Mouse (Mus musculus) stomach, postnatal 0 days (tissue): ENCODE measurements at regions not wholly inside any gene's neighbourhood (a gene's known extent, or its start where the extent isn't known, plus 50 kb on each side); places are given as distances from the start of the nearest gene placed in this dataset.

Experiments
- CTCF ChIP-seq: IDR thresholded peaks from 2 replicates; pipeline ENCODE4 v1.5.1; 2016; ENCODE audit warnings: antibody characterized with exemption, low read depth, mild to moderate bottlenecking, moderate library complexity
- EP300 ChIP-seq: optimal IDR thresholded peaks from 2 replicates; pipeline ENCODE3; 2016; ENCODE audit warnings: antibody characterized with exemption

DNA sequence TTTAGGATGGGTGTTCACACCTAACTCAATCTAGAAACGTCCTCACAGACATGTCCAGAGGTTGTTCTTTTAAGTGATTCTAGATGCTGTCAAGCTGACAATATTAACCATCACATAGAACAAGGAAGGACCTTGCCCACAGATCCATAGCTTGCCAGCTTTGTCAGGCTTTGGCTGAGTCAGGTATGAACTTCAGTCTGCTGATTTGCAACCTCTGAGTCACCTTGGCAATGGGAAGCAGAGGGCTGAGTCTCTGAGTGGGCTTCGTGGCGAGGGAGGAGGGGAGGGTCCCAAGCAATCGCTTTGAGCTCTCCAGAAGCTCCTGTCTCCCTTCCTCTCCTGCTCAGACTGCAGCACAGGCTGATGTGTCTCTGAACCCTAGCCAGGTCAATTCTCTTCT is 74.9 kb upstream of the Ctbp2 start:
- no peak for TF ChIP-seq CTCF
- TF ChIP-seq EP300, result no peak
